Mouse (Mus musculus) MEL-GATA-1-ER (cell line): Measurements from ENCODE around the gene Cap1.

Source experiments
- DNase-seq: peaks from one replicate; pipeline ENCODE4 v3.0.0-alpha.2; 2012; ENCODE audit warnings: low read depth; ENCODE audit errors: extremely low read depth

The Cap1 gene

DNA sequence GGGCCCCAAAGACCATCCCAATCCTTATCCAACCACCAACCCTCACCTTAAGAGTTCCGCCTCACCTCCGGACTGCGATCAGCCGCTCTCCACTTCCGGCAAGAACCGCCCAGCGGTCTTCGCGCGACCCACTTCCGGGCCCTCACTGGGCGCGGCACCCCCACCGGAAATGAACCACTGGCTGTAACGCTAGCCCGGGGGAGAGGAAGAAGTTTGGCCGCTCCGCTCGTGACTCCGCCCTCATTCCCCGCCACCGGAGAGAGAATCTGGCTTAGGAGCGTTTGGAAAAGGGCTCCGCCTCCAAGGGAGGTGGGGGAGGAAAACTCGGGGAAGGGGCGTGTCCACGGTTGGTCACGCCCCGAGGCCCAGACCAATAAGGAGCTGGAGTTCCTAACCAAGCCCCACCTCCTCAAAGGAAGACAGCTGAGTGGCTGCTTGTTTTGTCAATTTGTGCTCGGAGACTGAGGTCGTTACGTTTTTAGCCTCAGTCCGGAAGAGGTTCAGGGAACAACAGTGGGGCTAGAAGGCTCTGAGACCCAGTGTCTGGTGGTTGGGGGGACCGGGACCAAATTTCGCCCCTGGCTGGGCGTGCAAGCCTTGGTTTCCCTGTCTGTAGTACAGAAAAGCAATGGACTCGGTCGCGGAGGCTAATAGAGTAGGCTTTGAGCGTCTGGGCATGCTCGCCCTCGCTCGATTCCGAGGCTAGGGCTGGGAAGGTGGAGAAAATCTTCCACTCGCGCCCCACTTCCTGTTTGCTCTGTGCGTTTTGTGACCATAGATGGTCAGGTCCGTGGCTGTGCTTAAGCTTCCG is at the start of gene Cap1:
TSS of gene Cap1 (minus strand) at position 289 of the 811 bp plus-strand sequence.
- peak; percentile 97 for DNase-seq

DNA sequence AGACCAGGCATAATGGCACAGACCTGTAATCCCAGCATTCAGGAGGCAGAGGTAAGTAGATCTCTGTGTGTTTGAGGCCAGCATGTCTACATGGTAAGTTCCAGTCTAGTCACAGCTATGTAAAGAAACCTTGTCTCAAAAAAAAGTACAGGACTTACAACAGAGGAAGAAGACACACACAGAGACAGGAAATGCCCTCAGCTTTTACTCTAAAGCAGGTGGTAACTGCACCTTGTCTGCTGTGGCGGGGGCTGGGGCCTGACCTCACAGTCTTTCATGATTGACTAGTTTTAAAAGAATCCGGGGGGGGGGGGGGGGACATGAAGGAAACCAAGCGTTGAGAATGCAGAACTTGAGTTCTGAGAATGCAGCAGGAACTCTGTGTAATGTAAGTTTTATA is 48.0 kb upstream of the Cap1 start:
- DNase-seq: no peak

DNA sequence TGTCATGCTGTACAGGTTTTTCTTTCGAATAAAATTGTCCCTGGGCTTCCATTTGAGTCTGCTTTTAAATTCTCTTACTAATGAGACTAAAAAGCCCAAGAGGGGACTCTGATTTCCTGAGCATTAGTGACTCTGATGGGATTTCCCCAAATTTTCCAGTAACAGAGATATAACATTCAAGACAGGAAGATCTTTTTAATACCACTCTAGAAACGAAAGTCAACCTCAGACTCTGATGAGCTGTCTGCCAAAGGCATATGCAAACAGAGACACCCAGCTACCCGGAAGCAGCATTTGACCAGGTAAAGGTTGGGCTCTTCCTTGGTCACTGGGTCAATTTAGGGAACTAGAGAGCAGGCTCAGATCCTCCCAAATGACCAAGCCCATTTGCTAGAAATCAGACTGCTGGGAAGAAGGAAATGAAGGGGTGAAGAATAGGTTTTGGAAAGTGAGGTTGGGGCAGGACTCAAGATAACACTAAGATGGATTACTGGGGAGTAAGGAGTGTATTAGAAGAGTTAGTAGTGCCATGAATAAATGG is 47.3 kb upstream of the Cap1 start:
- DNase-seq: no peak

DNA sequence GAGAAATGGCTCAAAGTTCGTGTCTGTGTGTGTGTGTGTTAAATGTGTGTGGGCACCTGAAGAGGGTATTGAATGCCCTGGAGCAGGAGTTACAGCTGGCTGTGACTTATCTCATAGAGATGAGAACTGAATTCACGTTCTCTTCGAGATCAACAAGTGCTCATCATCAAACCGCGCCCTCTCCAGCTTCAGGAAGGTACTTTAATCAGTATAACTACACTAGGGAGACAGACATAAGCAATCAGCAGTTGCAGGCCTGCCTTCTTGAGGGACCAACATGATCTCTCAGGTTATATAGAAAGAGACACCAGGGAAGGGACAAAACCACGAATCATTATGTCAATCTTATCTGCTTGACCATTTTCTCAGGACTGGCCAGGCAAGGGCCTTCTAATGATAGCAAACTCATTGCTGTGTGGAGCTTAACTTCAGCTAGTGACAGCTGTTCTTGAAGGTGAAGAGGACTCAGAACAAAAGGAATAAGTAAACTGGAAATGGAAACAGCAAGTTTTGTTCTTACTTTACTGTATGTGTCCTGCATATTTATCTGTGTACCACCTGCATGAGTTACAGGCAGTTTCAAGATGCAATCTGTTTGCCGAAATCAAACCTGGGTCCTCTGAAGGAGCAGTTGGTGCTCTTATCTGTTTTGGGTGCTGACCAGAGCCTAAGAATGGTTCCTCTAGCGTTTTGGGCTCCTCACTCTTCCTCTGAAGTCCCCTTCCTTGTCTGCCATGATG is 46.6 kb upstream of the Cap1 start:
- no peak for DNase-seq

DNA sequence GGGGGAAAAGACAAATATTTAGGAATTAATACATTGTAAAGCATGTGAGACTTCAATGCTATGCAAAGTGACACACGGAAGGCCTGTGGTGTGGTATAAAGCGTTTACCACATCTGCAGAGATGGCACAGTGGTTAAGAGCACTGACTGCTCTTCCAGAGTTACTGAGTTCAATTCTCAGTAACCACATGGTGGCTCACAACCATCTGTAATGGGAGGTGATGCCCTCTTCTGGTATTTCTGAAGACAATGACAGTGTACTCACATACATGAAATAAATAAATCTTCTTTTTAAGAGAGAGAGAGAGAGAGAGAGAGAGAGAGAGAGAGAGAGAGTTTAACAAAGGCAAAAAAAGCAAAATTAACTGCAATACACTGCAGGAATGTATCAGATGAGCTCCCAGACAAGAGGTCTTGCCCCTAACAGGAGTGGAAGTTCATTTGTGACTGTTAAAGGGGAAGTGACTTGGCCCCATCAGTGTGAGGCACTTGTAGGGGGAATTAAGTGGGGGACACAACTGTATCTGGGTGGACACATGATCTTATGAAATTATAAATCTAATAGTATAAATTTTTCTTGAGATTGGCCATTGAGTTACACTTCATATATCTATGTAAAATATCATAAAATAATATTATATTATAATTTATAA is 45.2 kb upstream of the Cap1 start:
- DNase-seq: no peak

DNA sequence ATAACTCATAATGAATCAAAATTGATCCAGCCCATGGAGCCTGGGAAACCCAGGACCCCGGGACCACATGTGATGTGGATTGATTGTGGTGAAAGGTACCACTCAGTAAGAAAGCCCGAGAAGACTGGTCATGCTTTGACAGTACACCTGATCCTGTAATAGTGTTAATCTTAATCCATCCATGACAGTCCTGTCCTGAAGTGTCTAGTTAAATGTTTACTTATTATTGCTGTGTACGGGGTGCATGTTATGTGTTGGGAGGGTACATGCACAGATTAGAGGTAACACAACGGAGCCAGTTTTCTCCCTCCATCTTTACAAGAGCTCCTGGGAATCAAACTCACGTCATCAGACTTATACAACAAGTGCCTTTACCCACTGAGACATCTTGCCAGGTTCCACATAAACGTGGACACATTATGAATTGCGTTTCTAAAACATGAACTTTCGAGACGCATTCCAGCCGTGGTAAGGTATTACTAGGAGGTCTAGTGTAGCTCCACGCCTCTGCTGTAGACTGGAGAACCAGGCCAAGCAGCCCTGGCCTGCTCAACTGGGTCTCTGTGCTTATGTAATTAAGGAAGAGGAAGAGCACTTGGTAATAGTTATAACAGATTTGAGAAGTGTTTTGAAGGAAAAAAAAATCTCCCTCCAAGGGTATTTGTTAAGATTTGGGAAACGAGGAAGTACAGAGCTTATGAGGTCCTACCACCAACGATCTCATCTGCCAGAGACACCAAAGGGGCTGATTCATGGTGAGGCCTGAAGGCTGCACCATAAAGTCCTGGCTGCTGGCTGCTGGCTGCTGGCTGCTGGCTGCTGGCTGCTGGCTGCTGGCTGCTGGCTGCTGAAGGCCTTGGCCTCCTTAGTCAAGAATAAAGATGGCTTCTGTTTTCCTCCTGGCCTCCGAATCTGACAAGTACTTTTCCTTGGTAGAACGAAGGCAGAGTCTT is 37.8 kb upstream of the Cap1 start:
- DNase-seq: no peak

DNA sequence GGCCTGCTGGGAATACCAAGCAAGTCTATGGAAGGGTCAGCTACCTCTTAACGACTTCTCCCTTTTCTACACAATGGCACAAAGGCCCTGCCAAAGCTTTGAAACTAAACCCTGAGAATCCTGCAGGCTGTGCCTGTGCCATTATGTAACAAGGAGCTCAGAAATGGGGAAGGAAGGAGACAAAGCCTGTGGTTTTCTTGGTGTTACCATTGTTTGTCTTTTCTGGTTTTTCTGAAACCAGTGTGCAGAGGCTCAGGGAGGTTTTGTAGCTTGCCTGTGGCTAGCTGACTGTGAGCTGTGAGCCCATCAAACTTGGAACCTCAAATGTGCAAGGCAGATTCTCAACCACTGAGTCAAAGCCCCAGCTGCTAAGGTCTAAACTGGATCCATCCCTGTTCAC is 37.0 kb upstream of the Cap1 start:
- DNase-seq: no peak

DNA sequence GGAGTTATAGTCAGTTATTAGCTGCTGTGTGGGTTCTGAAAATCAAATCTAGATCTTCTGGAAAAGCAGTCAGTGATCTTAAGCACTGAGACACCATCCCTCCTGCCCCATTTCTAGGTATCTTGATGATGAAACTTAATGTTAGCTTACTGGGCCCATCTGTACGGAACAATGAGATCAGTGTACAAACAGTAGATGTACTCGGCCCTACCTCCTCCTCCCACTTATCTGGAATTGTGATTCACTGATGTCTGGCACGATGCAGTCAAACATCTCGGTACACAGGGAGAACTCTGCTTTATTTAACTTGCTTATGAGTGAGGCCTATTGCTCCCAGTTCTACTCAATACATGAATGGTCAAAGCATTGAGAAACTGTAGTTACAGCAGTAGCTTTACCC is 30.1 kb upstream of the Cap1 start:
- DNase-seq: no peak

DNA sequence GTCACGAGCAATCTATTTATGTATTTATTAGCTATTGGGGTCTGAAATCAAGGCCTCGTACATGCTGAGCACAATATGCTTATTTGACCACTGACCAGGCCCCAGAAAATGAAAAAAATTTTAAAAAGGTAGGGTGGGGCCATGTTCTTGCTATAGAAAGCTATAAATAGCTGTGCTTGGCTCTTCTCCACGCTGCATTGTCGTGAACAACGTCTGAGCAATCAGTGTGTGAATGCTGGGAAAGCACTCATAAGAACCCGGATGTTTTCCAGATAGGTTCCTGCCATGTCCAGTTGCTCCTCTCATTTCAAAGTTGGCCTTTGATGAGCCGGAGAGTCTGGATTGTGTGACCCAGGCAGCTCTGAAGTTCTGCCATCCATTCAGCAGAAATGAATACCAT is 28.3 kb upstream of the Cap1 start:
- DNase-seq: no peak

DNA sequence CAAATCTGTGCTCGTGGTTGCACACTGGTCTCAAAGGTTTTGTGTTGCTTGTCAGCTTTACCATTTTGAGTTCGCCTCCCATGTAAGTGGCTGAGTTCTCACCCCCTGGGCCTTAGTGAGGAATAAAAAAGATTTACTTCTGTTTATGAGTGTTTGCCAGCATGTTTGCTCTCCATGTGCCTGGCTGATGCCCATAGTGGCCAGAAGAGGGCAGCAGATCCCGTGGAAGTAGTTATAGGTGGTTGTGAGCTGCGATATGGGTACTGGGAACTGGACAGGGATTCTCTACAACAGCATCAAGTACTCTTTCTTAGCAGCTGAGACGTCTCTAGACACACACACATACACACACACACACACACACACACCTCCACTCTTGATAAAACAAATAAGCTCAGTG is 26.8 kb upstream of the Cap1 start:
- no peak for DNase-seq

DNA sequence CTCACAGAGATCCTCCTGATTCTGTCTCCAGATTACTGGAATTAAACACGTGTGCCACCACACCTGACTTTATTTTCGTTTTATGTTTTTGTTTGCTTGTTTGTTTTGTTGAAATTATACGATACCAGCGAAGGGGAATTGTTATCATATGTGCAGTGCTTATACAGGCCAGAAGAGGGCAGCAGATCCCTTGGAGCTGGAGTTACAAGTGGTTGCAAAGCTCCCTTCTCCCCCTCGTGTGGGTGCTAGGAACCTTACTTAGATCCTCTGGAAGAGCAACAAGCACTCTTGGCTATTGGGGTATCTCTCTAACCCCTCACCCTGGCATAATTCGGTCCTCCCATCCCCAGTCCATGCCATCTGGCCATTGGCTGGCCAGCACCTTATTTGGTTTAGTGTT is 24.7 kb upstream of the Cap1 start:
- no peak for DNase-seq

DNA sequence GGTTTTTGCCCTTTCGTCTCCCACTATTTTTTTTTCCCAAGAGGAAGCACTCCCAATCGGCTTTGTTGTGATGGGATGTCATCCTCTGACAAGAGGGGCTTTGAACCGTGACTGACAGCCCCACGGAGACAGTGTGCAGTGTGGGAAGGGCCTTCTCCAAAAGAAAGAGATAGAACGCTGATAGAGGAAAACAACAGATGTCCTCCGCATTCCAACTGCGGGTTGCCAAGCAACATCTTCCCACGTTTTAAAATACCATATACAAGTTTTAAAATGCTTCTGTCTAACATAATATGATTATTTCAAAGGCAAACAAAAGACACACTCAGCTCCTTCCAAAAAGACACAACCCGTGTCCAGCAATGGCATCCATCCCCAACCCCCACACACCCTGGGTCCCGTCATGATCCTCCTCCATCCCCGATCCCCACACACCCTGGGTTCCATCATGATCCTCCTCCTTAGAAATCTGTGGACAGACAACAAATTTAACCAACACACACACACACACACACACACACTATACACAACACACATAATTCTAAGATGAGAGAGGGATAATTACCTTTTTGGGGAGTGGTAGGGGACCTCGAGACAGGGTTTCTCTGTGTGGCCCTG is 23.8 kb upstream of the Cap1 start:
- no peak for DNase-seq

DNA sequence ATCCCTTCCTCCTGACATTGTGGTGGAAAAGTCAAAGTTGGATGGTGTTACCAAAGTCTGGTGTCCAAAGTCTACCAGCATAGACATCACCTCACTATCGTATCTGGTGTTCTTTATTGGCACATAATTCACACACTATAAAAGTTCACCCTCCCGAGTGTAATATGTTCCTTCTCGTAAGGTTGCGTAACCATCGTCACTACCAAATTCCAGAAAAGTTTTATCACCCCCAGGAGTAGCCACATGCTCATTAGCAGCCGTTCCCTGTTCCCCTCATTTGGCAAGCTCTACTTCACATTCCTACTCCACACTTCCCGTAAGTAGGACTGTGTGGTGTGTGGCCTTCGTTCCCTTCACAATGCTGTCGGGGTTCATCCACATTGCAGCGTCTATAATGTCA is 19.5 kb upstream of the Cap1 start:
- DNase-seq: no peak

DNA sequence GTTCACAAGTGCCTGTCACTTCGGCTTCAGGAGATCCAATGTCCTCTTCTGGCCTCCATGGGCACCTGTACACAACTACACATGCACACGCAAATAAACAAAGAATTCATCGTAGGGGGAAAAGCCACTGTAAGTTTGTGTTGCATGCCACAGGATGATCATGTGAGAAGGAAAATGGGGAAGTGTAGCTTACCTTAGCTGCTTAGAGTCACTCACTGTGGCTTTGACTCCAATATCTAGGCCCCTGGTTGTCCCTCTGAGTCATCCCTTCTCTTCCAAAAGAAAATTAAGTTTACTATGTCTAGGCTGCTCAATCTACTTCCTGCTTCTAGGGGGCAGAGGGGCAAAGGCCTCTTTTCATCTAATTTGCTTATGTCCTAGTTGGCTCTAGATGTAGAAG is 17.9 kb upstream of the Cap1 start:
- DNase-seq: no peak

DNA sequence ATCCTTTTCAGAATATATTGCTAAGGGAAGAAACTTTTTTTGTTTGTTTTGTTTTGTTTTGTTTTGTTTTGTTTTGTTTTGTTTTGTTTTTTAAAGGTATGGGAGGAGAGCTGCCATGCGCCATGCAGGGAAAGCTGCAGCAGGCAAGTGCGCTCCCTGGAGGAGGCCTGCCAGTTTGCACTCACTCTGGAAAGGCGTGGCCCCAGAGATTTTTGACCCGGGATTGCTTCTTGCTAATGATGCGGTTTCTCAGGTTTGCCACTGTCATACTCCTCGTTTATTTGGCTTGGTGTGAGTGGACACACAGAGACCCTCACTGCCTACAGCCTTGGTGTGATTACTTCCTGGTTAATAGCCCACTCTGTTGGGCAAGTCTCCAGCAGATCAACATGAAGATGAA is 16.3 kb upstream of the Cap1 start:
- no peak for DNase-seq

DNA sequence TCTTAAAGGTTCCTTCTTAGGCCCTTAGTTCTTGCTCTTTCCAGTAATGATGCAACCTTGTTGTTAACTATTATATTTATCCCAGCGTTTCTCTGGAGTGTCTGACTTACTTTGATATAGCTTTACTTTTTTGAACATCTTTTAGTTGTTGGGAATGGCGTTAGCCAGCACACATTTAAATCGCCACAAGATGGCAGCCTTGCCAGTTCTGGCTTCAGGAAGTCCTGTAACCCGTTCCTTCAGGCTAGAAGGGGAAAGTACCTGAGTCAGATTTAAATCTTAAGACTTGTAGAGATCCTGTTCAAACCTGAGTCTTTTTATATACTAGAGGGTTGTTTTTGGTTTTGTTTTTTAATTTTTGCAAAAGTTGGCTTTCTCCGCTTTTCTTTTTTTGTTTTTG is 12.5 kb upstream of the Cap1 start:
- DNase-seq: no peak

DNA sequence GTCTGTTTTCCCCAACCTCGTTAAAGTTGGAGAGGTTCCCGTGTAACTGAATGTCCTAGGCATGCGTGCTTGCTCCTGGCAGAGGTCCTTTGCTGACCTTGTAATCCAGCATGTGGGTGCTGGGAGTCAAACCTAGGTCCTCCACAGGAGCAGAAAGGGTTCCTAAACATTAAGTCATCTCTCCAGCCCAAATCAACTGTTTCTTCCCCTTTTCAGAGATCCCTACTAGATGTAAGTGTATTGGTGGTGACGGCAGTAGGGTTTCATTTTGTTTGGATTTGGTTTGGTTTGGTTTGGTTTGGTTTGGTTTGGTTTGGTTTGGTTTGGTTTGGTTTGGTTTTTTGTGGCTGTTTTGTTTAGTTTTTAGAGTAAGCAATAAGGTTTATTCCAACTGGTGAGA is 11.9 kb upstream of the Cap1 start:
- no peak for DNase-seq

DNA sequence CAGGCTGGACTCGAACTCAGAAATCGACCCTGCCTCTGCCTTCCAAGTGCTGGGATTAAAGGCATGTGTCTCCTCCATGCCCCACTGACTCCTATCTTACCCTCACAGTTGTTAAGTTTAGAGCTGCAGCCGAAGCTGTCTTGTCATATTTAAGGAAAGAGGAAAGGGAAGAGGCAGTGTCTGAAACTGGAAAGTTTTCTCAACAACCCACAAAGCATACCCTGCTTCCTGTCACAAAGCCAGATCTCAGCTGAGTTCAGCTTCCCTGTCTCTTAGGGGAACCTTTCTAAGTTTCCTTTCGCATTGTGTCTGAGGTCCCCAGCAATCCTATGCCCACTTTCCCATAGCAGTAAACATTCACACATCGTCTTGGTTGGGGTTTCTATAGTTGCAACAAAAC is 6.3 kb upstream of the Cap1 start:
- DNase-seq: no peak

DNA sequence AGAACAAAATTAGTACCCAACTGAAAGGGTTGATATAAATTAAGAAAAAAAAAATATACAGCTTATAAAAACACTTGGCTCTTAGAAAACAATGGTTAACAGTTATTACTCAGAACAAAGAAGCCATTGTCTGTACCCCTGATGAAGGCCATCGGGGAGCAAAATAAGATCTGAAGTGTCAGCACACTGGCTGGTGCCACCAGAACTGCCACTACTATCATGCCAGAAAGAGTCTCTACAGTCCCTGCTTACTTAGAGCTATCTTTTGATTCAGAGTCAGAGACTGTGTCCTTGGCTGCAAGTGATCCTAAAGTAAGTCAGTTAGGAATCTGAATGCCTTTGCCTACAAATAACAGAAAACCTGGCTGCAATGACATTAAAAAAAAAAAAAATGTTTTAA is 5.7 kb upstream of the Cap1 start:
- DNase-seq: no peak

DNA sequence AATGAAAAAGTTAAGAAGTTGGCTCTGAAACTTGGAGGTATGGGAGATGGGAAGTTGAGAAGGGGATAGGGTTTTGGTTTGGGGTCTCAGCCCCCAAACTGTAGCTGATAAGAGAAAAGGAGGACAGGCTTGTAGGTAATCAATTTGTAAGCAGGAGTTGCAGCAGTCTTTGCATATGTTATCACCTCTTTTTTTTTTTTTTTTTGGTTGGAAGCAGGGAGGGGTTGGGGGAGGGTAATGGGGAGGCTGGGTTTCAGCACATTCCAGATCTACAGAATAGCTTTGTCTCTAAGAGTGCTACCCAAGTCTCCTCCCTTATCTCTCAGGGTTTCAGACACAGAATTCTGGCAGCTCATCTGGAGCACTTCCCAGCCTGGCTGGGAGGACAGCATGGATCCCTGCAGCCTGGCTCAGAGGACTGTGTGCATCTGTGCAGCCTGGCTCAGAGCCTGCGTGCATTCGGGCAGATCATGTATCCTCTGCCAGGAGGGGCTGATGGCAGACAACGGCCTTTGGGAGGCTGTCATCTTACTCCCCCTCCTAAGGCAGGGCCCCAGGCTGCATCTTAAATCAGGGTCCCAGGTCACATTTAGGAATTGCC is 5.1 kb upstream of the Cap1 start:
- no peak for DNase-seq
